Mouse (Mus musculus) forebrain, embryonic 15.5 days (tissue): ENCODE results near the gene Pkp1. TPM values are rescaled to one million over a fixed set of nuclear protein-coding genes. Genes with fewer than 3 reads are reported as not detected.
A peak's percentile ranks its signal among the peaks of the same experiment; 100 is the strongest.

ENCODE experiments used
- ATAC-seq: fragments of 200-750 bp; cut with Nextera tagmentation; replicated peaks from 2 replicates; pipeline ENCODE4 v1.8.0; 2017; ENCODE audit warnings: mild to moderate bottlenecking, moderate TSS enrichment, moderate library complexity
- H3K27ac ChIP-seq: fragments of 300-500 bp; sonication (generic); replicated peaks from 2 replicates; pipeline ENCODE4 v1.5.1; 2015; ENCODE audit warnings: mild to moderate bottlenecking, inconsistent platforms
- H3K27me3 ChIP-seq: fragments of 300-500 bp; sonication (generic); 2 replicates; pipeline ENCODE4 v1.6.1; 2015; ENCODE audit warnings: inconsistent platforms
- H3K36me3 ChIP-seq: fragments of 300-500 bp; sonication (generic); 2 replicates; pipeline ENCODE4 v1.6.1; 2015; ENCODE audit warnings: mild to moderate bottlenecking, inconsistent platforms
- H3K4me1 ChIP-seq: fragments of 300-500 bp; sonication (generic); 2 replicates; pipeline ENCODE4 v1.6.1; 2015; ENCODE audit warnings: inconsistent platforms
- H3K4me2 ChIP-seq: fragments of 300-500 bp; sonication (generic); replicated peaks from 2 replicates; pipeline ENCODE4 v1.6.1; 2015; ENCODE audit warnings: mild to moderate bottlenecking, inconsistent platforms
- H3K4me3 ChIP-seq: fragments of 300-500 bp; sonication (generic); 2 replicates; pipeline ENCODE4 v1.5.1; 2015; ENCODE audit warnings: mild to moderate bottlenecking, inconsistent platforms
- H3K9ac ChIP-seq: fragments of 300-500 bp; sonication (generic); replicated peaks from 2 replicates; pipeline ENCODE4 v1.6.1; 2015; ENCODE audit warnings: mild to moderate bottlenecking, inconsistent platforms
- H3K9me3 ChIP-seq: fragments of 300-500 bp; sonication (generic); 2 replicates; pipeline ENCODE4 v1.6.1; 2016; ENCODE audit warnings: inconsistent platforms
- WGBS: fragments of 180-500 bp; shearing (Covaris S2); methylation state at CpG from one replicate; pipeline ENCODE4 v1.1.7; 2015; ENCODE audit warnings: mixed read lengths; 5-methylcytosine and 5-hydroxymethylcytosine counted together
- polyA plus RNA-seq: library from polyadenylated mRNA; unstranded; fragments of >200 nt; fragmentation: Nextera tagmentation; extraction: Ambion mirVana; gene quantifications from 2 replicates; pipeline ENCODE4 v1.2.1, GENCODE M21; 2015

The Pkp1 gene
- not detected in 2 replicates for polyA plus RNA-seq

GRCm38 (mm10) chr1:135918644-135919407 lies at the start of gene Pkp1:
Pkp1 (minus strand) TSS chr1:135919207.
- Histone ChIP-seq H3K4me1 (peaks cover 6% of the 10 kb centered on the region), H3K9me3 (no peaks in the 10 kb centered on the region), H3K4me2 (peak within 1 kb of the TSS; percentile 25), H3K27me3 (peaks cover 64% of the 10 kb centered on the region), H3K4me3 (peak within 1 kb of the TSS; percentile 9; the same call in 1 of the 2 replicates), H3K36me3 (no peaks in the 10 kb centered on the region), H3K9ac (no peak within 1 kb of the TSS), H3K27ac (no peak within 1 kb of the TSS)
- no peak for ATAC-seq
- WGBS: under 1% methylated on average over 62 of the region's 67 CpGs

GRCm38 (mm10) chr1:135967739-135968138 lies 48.7 kb upstream of the Pkp1 start:
- no peaks in the 10 kb centered on the region for H3K36me3 ChIP-seq
- no peaks in the 10 kb centered on the region for H3K4me1 ChIP-seq
- no peak overlapping the region for H3K4me3 ChIP-seq
- no peak overlapping the region for H3K9ac ChIP-seq
- H3K27ac ChIP-seq: no peak overlapping the region
- H3K9me3 ChIP-seq: no peaks in the 10 kb centered on the region
- no peak overlapping the region for H3K4me2 ChIP-seq
- no peak for ATAC-seq
- no peaks in the 10 kb centered on the region for H3K27me3 ChIP-seq
- WGBS: 84% methylated on average over 4 of the region's 4 CpGs

- H3K27me3 ChIP-seq: no peaks in the 10 kb centered on the region
- no peaks in the 10 kb centered on the region for H3K4me1 ChIP-seq
- H3K4me2 ChIP-seq: no peak overlapping the region
- no peak for ATAC-seq
- no peak overlapping the region for H3K4me3 ChIP-seq
- H3K36me3 ChIP-seq: no peaks in the 10 kb centered on the region
- H3K9me3 ChIP-seq: no peaks in the 10 kb centered on the region
- 77% methylated on average over 11 of the region's 11 CpGs for WGBS
- H3K9ac ChIP-seq: no peak overlapping the region
- no peak overlapping the region for H3K27ac ChIP-seq
Measured at GRCm38 (mm10) chr1:135964561-135964960, 45.6 kb upstream of the Pkp1 start.

GRCm38 (mm10) chr1:135963177-135963576 lies 44.2 kb upstream of the Pkp1 start:
- Histone ChIP-seq H3K9ac (no peak overlapping the region), H3K4me1 (no peaks in the 10 kb centered on the region), H3K4me3 (no peak overlapping the region), H3K27me3 (no peaks in the 10 kb centered on the region), H3K36me3 (no peaks in the 10 kb centered on the region), H3K27ac (no peak overlapping the region), H3K9me3 (no peaks in the 10 kb centered on the region), H3K4me2 (no peak overlapping the region)
- ATAC-seq: no peak
- 63% methylated on average over 5 of the region's 5 CpGs for WGBS

- Histone ChIP-seq H3K27ac (no peak overlapping the region), H3K36me3 (no peaks in the 10 kb centered on the region), H3K4me1 (no peaks in the 10 kb centered on the region), H3K9ac (no peak overlapping the region), H3K9me3 (no peaks in the 10 kb centered on the region), H3K4me2 (no peak overlapping the region), H3K27me3 (no peaks in the 10 kb centered on the region), H3K4me3 (no peak overlapping the region)
- 45% methylated on average over 4 of the region's 4 CpGs for WGBS
- 0 out of 2 replicates have a peak, but pooled peaks have one; percentile 32 for ATAC-seq
Measured at GRCm38 (mm10) chr1:135958483-135958882, 39.5 kb upstream of the Pkp1 start.

- Histone ChIP-seq H3K9ac (no peak overlapping the region), H3K4me2 (no peak overlapping the region), H3K4me3 (no peak overlapping the region), H3K27me3 (no peaks in the 10 kb centered on the region), H3K36me3 (no peaks in the 10 kb centered on the region), H3K9me3 (no peaks in the 10 kb centered on the region), H3K27ac (no peak overlapping the region), H3K4me1 (0 out of 2 replicates have a peak, but pooled peaks cover 3% of the 10 kb centered on the region)
- ATAC-seq: no peak
- WGBS: 58% methylated on average over 2 of the region's 2 CpGs
Measured at GRCm38 (mm10) chr1:135948871-135949270, 29.9 kb upstream of the Pkp1 start.

GRCm38 (mm10) chr1:135946247-135946646 lies 27.2 kb upstream of the Pkp1 start:
- no peak overlapping the region for H3K27ac ChIP-seq
- H3K4me1 ChIP-seq: 0 out of 2 replicates have a peak, but pooled peaks cover 3% of the 10 kb centered on the region
- no peaks in the 10 kb centered on the region for H3K36me3 ChIP-seq
- H3K4me3 ChIP-seq: no peak overlapping the region
- H3K9me3 ChIP-seq: no peaks in the 10 kb centered on the region
- no peaks in the 10 kb centered on the region for H3K27me3 ChIP-seq
- H3K4me2 ChIP-seq: no peak overlapping the region
- WGBS: 56% methylated on average over 4 of the region's 4 CpGs
- no peak for ATAC-seq
- no peak overlapping the region for H3K9ac ChIP-seq

GRCm38 (mm10) chr1:135945711-135946110 lies 26.7 kb upstream of the Pkp1 start:
- Histone ChIP-seq H3K9me3 (no peaks in the 10 kb centered on the region), H3K27me3 (no peaks in the 10 kb centered on the region), H3K4me3 (no peak overlapping the region), H3K4me2 (no peak overlapping the region), H3K4me1 (0 out of 2 replicates have a peak, but pooled peaks cover 3% of the 10 kb centered on the region), H3K27ac (no peak overlapping the region), H3K36me3 (no peaks in the 10 kb centered on the region), H3K9ac (no peak overlapping the region)
- ATAC-seq: no peak
- WGBS: 14% methylated on average over 7 of the region's 7 CpGs

- Histone ChIP-seq H3K27ac (no peak overlapping the region), H3K27me3 (no peaks in the 10 kb centered on the region), H3K4me2 (no peak overlapping the region), H3K9me3 (no peaks in the 10 kb centered on the region), H3K36me3 (no peaks in the 10 kb centered on the region), H3K4me3 (no peak overlapping the region), H3K4me1 (0 out of 2 replicates have a peak, but pooled peaks cover 3% of the 10 kb centered on the region), H3K9ac (no peak overlapping the region)
- 47% methylated on average over 12 of the region's 12 CpGs for WGBS
- peak; percentile 82 for ATAC-seq
Measured at GRCm38 (mm10) chr1:135944526-135945259, 25.7 kb upstream of the Pkp1 start.

GRCm38 (mm10) chr1:135943713-135944112 lies 24.7 kb upstream of the Pkp1 start:
- WGBS: 95% methylated on average over 2 of the region's 2 CpGs
- 0 out of 2 replicates have a peak, but pooled peaks cover 3% of the 10 kb centered on the region for H3K4me1 ChIP-seq

GRCm38 (mm10) chr1:135942116-135942515 lies 23.1 kb upstream of the Pkp1 start:
- WGBS: 24% methylated on average over 7 of the region's 7 CpGs
- Histone ChIP-seq H3K27me3 (no peaks in the 10 kb centered on the region), H3K9ac (no peak overlapping the region), H3K27ac (no peak overlapping the region), H3K4me2 (no peak overlapping the region), H3K9me3 (no peaks in the 10 kb centered on the region), H3K4me1 (0 out of 2 replicates have a peak, but pooled peaks cover 3% of the 10 kb centered on the region), H3K4me3 (no peak overlapping the region), H3K36me3 (no peaks in the 10 kb centered on the region)
- no peak for ATAC-seq

More at GRCm38 (mm10) chr1:135943713-135944112, 24.7 kb upstream of the Pkp1 start:
- no peaks in the 10 kb centered on the region for H3K27me3 ChIP-seq
- H3K9me3 ChIP-seq: no peaks in the 10 kb centered on the region
- H3K4me3 ChIP-seq: no peak overlapping the region
- no peak overlapping the region for H3K27ac ChIP-seq
- ATAC-seq: no peak
- no peak overlapping the region for H3K4me2 ChIP-seq
- no peaks in the 10 kb centered on the region for H3K36me3 ChIP-seq
- H3K9ac ChIP-seq: no peak overlapping the region
